Mouse (Mus musculus) ZHBTc4 (cell line): Measurements from ENCODE around the gene Lrrc51.

ENCODE experiments used
- DNase-seq: peaks from one replicate; pipeline ENCODE4 v3.0.0-alpha.2; 2011; ENCODE audit warnings: low read depth, low spot score

The Lrrc51 gene

GRCm38 (mm10) chr7:101884160-101884559, 49.5 kb downstream of the Lrrc51 start:
- DNase-seq, result no peak

GRCm38 (mm10) chr7:101882413-101883154, 51.1 kb downstream of the Lrrc51 start:
- DNase-seq, result no peak

- DNase-seq, result no peak
Observed at GRCm38 (mm10) chr7:101880855-101881254, 52.8 kb downstream of the Lrrc51 start.

GRCm38 (mm10) chr7:101875978-101876377, 57.7 kb downstream of the Lrrc51 start:
- DNase-seq, result no peak

GRCm38 (mm10) chr7:101871296-101871695, 62.4 kb downstream of the Lrrc51 start:
- no peak for DNase-seq

- no peak for DNase-seq
Observed at GRCm38 (mm10) chr7:101870629-101871028, 63.1 kb downstream of the Lrrc51 start, which contains the start of gene Folr1. Folr1 (minus strand) TSS chr7:101870788.

- DNase-seq, result peak; percentile 82
Observed at GRCm38 (mm10) chr7:101869163-101869500, 64.6 kb downstream of the Lrrc51 start.

GRCm38 (mm10) chr7:101868241-101869162, 65.2 kb downstream of the Lrrc51 start:
- DNase-seq, result peak; percentile 55

GRCm38 (mm10) chr7:101867482-101867881, 66.2 kb downstream of the Lrrc51 start:
- no peak for DNase-seq

- peak; percentile 85 for DNase-seq
Observed at GRCm38 (mm10) chr7:101866491-101867265, 67.0 kb downstream of the Lrrc51 start.

GRCm38 (mm10) chr7:101863415-101863814, 70.3 kb downstream of the Lrrc51 start, which contains the start of gene Anapc15:
Anapc15 (plus strand) TSS chr7:101863715.
- no peak for DNase-seq
